Mouse (Mus musculus) hindlimb bud, embryonic 11.5 days (tissue): ENCODE measurements around the gene Ngly1.
"Not testable (repeated sequence)": the region's sequence is repeated elsewhere in the genome, so short reads cannot be mapped to it uniquely, and the experiment has no call there.

ENCODE experiments used
- DNase-seq: peaks from one replicate; pipeline ENCODE4 v3.0.0-alpha.2; 2012; ENCODE audit warnings: low read depth, low spot score; ENCODE audit errors: extremely low spot score

Gene Ngly1

DNA sequence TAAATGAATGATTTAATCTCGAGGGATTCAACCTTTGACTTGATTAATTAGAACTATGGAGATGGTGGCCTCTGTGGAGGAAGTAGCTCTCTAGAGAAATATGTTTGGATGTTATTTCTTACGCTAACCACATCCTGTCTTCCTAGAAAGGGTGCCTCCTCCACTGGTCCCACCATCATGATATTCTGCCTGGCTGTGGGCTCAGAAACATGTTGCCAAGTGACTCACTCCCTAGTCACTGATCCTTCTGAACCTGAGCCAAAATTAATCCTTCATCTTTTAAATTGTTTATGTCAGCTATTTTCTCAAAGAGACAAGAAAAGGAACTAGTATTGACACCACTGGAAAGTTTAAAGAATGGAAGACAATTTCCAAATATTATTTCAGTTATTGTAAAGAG is 7.1 kb downstream of the Ngly1 start:
- no peak for DNase-seq

DNA sequence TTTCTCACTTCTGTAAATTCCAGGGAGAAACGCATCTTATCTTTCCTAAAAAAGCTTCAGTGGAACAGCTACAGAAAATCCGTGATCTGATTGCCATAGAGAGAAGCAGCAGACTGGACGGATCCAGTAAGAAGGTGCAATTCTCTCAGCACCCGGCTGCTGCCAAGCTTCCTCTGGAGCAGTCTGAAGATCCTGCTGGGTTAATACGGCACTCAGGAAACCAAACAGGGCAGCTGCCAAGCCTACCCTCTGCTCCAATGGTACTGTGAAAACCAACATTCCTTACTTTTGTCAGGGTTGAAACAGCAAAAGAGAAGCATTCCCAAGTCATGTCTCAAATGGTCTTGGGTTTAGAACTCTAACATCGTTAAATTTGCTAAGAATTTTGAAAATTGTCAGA is 11.5 kb downstream of the Ngly1 start:
- no peak for DNase-seq

- DNase-seq: no peak
Observed at GRCm38 (mm10) chr14:16261869-16262268, 12.8 kb downstream of the Ngly1 start.

DNA sequence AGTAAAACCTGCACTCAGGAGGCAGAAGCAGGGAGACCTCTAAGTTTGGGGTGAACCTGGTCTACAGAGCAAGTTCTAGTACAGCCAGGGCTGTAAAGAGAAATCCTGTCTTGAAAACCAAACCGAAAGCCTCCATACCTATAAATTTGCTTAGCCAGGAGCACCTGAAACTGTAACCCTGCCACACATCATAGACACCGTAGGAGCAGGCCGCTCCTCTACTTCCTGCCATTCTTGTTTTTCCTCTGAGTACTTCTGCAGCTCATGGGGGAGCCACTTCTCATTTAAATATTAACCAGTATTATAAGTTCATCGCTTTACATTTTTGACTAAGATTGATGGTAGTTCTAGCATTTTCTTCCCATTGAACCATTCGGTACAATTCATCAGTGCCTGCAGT is 17.9 kb downstream of the Ngly1 start:
- no peak for DNase-seq

DNA sequence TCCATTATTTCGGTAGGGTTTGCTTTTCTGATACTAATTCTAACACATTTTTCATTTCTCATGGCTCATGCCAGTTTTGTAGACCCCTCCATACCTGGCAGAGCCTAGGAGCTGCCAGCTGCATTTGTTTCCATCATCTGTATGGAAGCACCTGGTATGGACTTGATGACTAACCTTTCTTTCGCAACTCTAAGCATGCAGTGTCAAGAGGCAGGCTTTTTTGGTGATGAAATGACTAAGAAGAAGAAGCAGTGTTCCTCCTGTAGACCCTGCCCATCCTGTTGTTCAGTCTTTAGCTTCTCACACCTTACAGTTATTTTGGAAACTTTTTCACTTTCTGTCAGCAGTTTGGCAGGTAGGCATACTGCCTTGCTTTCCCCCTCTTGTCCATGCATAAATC is 20.7 kb downstream of the Ngly1 start:
- DNase-seq: no peak

DNA sequence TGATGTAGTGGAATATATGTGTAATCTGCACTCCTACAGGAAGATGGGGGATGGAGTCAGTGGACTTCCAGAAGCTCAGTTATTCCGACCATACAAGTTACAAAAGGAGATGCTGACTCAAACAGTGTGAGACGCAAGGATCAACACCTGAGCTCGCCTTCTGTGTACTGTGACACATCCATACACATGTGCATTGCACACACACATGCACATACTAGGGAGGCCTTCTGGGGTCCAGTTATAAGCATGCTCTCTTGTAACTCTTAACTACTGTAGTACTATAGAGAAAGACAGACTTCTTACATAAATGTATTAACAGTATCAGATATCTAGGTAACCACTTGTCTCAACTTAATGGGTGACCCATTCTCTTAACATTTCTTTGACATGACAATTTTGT is 24.6 kb downstream of the Ngly1 start:
- DNase-seq: no peak

DNA sequence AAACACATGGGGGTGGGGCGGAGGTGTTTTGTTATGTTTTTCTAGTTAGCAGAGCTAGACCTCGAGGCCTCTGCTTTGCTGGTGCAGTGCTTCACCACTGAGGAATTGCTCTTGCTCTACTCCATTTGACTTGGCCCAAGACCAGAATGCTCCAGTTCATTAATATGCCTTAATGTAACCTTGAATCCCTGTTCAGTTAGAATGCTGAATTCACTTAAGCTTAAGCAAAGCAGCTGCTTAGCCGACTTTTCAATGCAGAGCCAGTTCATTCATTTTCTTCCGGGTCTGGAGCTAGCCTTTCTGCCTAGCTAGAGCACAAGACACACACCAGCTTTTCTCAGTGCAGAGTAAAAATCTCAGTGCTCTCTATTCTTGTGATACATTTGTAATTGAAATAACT is 30.1 kb downstream of the Ngly1 start:
- DNase-seq: no peak

DNA sequence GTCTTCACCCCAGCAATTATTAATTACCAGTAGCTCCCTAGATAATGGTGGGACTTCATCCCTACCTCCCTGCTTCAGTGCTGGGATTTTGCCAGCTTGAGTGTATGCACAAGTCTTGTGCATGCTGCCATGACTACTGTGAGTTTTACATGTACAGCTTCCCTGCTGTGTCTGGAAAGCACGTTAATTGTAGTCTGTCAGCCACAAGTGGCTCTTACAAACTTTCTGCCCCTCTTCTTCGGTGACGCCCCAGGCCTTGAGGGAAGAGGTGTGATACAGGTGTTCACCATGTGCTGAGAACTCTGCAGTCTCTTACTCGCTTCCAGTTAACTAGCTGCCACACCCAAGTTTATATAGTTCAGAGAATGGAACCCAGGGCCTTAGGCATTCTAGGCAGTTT is 34.9 kb downstream of the Ngly1 start:
- DNase-seq: no peak

DNA sequence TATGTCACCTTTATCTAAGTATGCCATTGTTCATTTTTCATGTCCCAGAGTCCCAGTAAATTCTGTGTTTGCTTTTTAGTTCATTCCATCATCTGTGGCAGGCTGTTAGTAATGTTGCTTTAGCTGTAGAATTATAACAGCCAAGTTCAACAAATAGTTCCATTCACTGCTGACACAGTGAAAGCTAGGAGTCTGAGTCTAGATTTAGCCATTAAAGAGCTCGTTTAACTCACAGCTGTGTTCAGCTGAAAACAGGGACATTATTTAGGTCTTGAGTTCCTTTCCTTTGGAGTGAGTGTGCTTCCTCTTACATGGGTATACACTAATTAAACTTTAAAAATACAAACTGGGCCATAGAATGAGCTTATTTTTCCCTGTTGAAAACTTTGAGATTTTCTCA is 43.3 kb downstream of the Ngly1 start:
- no peak for DNase-seq

GRCm38 (mm10) chr14:16293015-16293414 is 43.9 kb downstream of the Ngly1 start:
- no peak for DNase-seq

- DNase-seq: no peak
Observed at GRCm38 (mm10) chr14:16293921-16294320, 44.8 kb downstream of the Ngly1 start.

- no peak for DNase-seq
Observed at GRCm38 (mm10) chr14:16296816-16297468, 47.9 kb downstream of the Ngly1 start.

GRCm38 (mm10) chr14:16301735-16302134 is 52.7 kb downstream of the Ngly1 start:
- DNase-seq: no peak

DNA sequence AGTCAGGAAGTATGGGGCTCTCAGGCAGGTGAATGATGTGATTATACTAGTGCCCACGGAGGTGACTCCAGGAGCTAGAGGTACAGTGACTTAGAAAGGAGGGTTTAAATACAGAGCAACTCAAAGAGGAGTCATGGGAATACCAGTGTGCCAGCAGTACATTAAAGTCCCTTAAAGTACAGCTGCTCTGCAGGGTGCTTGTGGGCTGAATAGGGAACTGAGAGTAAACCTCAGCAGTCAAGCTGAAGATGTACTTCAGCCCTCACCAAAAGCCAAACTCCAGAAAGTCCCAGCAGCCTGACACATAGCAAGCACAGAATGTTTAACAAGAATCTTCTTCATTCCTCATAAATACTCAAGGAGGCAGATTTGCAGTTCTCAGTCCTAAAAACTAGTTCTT is 53.6 kb downstream of the Ngly1 start:
- DNase-seq: no peak

DNA sequence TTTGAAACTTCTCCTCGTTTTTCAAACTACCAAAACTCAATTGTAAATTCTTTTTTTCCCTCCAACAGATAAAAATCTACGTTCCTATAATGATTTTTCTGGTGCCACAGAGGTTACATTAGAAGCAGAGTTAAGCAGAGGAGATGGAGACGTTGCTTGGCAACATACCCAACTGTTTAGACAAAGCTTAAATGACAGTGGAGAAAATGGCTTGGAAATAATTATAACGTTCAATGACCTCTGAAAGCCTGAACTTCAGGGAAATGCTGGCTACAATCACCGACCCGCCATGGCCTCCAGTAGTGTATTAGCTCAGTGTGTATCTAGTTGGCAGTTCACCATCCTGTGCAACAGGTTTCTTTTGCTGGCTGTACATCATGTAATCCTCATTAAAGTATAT is 61.7 kb downstream of the Ngly1 start:
- DNase-seq: no peak

GRCm38 (mm10) chr14:16312599-16312998 is 63.5 kb downstream of the Ngly1 start:
- DNase-seq: no peak

GRCm38 (mm10) chr14:16313073-16313472 is 64.0 kb downstream of the Ngly1 start:
- DNase-seq: not testable (repeated sequence)

- DNase-seq: no peak
Observed at GRCm38 (mm10) chr14:16313936-16314521, 64.9 kb downstream of the Ngly1 start.

GRCm38 (mm10) chr14:16314842-16315241 is 65.8 kb downstream of the Ngly1 start:
- no peak for DNase-seq

DNA sequence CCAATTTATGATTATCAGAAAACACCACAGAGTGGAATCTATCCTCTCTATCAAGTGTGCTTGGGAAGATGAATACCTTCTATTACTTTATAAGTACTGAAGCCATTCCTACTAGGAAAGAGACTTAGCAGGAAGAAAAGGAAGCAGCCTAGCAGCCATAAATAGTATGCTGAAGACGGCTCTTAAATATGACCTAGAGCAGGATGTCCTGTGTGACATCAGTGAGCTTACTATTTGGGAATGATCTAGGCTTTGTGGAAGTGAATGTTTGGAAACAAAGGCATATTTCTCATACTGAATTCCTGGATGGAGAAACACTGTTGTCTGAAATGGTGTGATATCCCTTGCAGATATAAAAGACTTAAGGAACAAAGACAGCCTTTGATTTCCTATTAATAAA is 67.6 kb downstream of the Ngly1 start:
- DNase-seq: no peak

DNA sequence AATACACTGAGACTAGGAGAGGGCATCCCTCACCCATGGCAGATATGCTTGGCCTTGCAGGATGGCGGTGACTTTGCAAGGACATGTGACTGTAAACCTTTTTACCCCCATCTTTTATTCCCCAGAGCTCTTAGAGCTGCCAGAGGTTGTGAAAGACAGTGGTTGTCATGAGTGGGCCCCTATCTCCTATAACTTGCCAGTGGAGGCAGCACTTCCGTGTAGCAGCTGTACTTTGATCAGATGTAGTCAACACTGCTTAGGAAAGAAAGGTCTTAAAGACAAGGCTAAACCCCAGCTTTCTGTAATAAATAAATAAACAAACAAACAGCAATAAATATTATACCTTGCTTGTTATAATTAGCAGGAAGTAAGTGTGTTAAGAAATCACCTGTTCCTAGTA is 70.7 kb downstream of the Ngly1 start:
- DNase-seq: no peak

GRCm38 (mm10) chr14:16324394-16324793 is 75.3 kb downstream of the Ngly1 start:
- DNase-seq: no peak

DNA sequence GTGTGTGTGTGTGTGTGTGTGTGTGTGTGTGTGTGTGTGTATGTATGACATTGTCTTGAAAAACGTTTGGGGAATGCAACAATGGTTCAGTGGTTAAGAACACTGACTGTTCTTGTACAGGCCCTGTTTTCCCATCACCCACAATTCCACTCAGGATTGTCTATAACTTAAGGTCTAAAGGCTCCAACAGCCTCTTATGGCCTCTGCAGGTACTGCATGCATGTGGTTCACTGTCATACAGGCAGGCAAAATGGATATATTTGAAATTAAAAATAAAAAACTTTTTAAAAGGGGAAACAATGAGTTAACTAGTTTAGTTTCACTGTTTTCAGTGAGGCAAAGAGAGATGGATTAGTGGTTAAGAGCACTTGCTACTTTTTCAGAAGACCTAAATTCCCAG is 76.1 kb downstream of the Ngly1 start:
- DNase-seq: no peak
